In genomic region chr6:116682317-116682716, GRCm38 (mm10) we compare ENCODE assay signal across 10 mouse cellular contexts. TPM values are rescaled to one million over a fixed set of nuclear protein-coding genes. Genes with fewer than 3 reads are reported as not detected.
DNase-seq lines count a peak whose midpoint lies in the region; ATAC-seq and TF ChIP-seq lines count a peak whose summit lies in the region.
"Had no signal": no experiment of that assay in that cellular context is flagged by ENCODE, and none has a peak within 500 bp of the region (broad histone marks: within the 10 kb centered on the region; RNA-seq: fewer than 3 reads in every experiment).

No protein-coding gene starts in this region.

- no peaks in the 10 kb centered on the region for H3K36me3 ChIP-seq in kidney, adult 2 months (ENCODE audit: control insufficient read depth, insufficient read depth, low read length)
- H3K36me3 ChIP-seq in kidney, embryonic 15.5 days = no peaks in the 10 kb centered on the region
- H3K36me3 ChIP-seq: embryonic facial prominence, embryonic 12.5 days; hindbrain, embryonic 15.5 days had no signal

- no peaks in the 10 kb centered on the region for H3K4me1 ChIP-seq in kidney, adult 2 months (ENCODE audit: control insufficient read depth, insufficient read depth, low read length)
- H3K4me1 ChIP-seq in kidney, embryonic 15.5 days = no peaks in the 10 kb centered on the region
- H3K4me1 ChIP-seq: embryonic facial prominence, embryonic 12.5 days; hindbrain, embryonic 15.5 days had no signal

- TF ChIP-seq POLR2A in kidney, adult 2 months (IDR thresholded peaks at IDR 0.05; ENCODE audit: low read depth, low read length) = no peak

- no peak overlapping the region for H3K9ac ChIP-seq in kidney, embryonic 15.5 days
- H3K9ac ChIP-seq: embryonic facial prominence, embryonic 12.5 days; hindbrain, embryonic 15.5 days had no signal

- H3K4me2 ChIP-seq in kidney, embryonic 15.5 days = no peak overlapping the region
- H3K4me2 ChIP-seq: embryonic facial prominence, embryonic 12.5 days; hindbrain, embryonic 15.5 days had no signal

- no peaks in the 10 kb centered on the region for H3K27me3 ChIP-seq in kidney, adult 2 months (replicated peaks; ENCODE audit: control insufficient read depth, insufficient read depth, low read length)
- no peaks in the 10 kb centered on the region for H3K27me3 ChIP-seq in kidney, embryonic 15.5 days
- H3K27me3 ChIP-seq: embryonic facial prominence, embryonic 12.5 days; hindbrain, embryonic 15.5 days had no signal

- H3K27ac ChIP-seq in kidney, adult 2 months (ENCODE audit: insufficient read depth, low read depth, low read length) = no peak overlapping the region
- no peak overlapping the region for H3K27ac ChIP-seq in kidney, embryonic 15.5 days
- H3K27ac ChIP-seq: embryonic facial prominence, embryonic 12.5 days; hindbrain, embryonic 15.5 days had no signal

- no peak for ATAC-seq in kidney, embryonic 15.5 days (replicated peaks; ENCODE audit: low FRiP score)
- ATAC-seq in granulocyte monocyte progenitor cell, adult 5-6 weeks (replicated peaks; ENCODE audit: poor library complexity, severe bottlenecking) = peak; percentile 80

- WGBS in kidney, adult 2 months = 43% methylated on average over 6 of the region's 6 CpGs
- 44% methylated on average over 6 of the region's 6 CpGs for WGBS in kidney, embryonic 15.5 days

- peak; percentile 51 for DNase-seq in kidney, adult 2 months
- DNase-seq in CD4-positive, CD25-positive, alpha-beta regulatory T cell, adult 2 months (ENCODE audit: low read depth, low spot score) = peak; percentile 17
- peak; percentile 88 for DNase-seq in lung, postnatal 36 days
- DNase-seq in cerebellum, adult 8-10 months = no peak
- no peak for DNase-seq in yolk sac, embryonic 10.5 days (ENCODE audit: low spot score)
- DNase-seq in ovary, postnatal 36 days (ENCODE audit: low spot score) = no peak

- H3K4me3 ChIP-seq in kidney, adult 2 months (ENCODE audit: insufficient read depth, low read depth, low read length) = no peak overlapping the region
- no peak overlapping the region for H3K4me3 ChIP-seq in kidney, embryonic 15.5 days (replicated peaks)
- H3K4me3 ChIP-seq: embryonic facial prominence, embryonic 12.5 days; hindbrain, embryonic 15.5 days had no signal

- no peaks in the 10 kb centered on the region for H3K9me3 ChIP-seq in kidney, embryonic 15.5 days (replicated peaks)
- H3K9me3 ChIP-seq: embryonic facial prominence, embryonic 12.5 days; hindbrain, embryonic 15.5 days had no signal

- TF ChIP-seq CTCF in kidney, adult 2 months (conservative IDR thresholded peaks at IDR 0.05; ENCODE audit: insufficient read depth, insufficient read length, low read depth, low read length) = no peak

RNA-seq across cellular contexts. Expression of gene Rassf4, which starts 8.6 kb away (rescaled TPM):
- polyA plus RNA-seq in kidney, adult 2 months (2012; rRNA removed) = 3.3 and 4.1 TPM in 2 replicates
- polyA plus RNA-seq in kidney, embryonic 15.5 days (2015; fragmentation: Nextera tagmentation; extraction: Ambion mirVana) = 6.0 and 6.1 TPM in 2 replicates
- 78.9 and 79.9 TPM in 2 replicates for total RNA-seq in granulocyte monocyte progenitor cell, adult 5-6 weeks (2014; fragmentation: Nextera tagmentation)
- 41.0 and 46.8 TPM in 2 replicates for total RNA-seq in granulocyte monocyte progenitor cell, adult 5-6 weeks (2017)

RNA-seq across cellular contexts. Expression of gene Depp1, which starts 31.9 kb away (rescaled TPM):
- 14.3 and 17.8 TPM in 2 replicates for polyA plus RNA-seq in kidney, adult 2 months (2012; rRNA removed)
- polyA plus RNA-seq in kidney, embryonic 15.5 days (2015; fragmentation: Nextera tagmentation; extraction: Ambion mirVana) = 29.3 and 30.6 TPM in 2 replicates
- not detected in 2 replicates for total RNA-seq in granulocyte monocyte progenitor cell, adult 5-6 weeks (2014; fragmentation: Nextera tagmentation)
- total RNA-seq in granulocyte monocyte progenitor cell, adult 5-6 weeks (2017) = not detected in 2 replicates

RNA-seq across cellular contexts. Expression of gene Tmem72, which starts 34.4 kb away (rescaled TPM):
- 13.4 and 19.2 TPM in 2 replicates for polyA plus RNA-seq in kidney, adult 2 months (2012; rRNA removed)
- polyA plus RNA-seq in kidney, embryonic 15.5 days (2015; fragmentation: Nextera tagmentation; extraction: Ambion mirVana) = 5.6 and 6.1 TPM in 2 replicates
- 0.11 and 0.24 TPM in 2 replicates for total RNA-seq in granulocyte monocyte progenitor cell, adult 5-6 weeks (2014; fragmentation: Nextera tagmentation)
- total RNA-seq in granulocyte monocyte progenitor cell, adult 5-6 weeks (2017) = under 0.01 and 0.04 TPM in 2 replicates

RNA-seq across cellular contexts. Expression of gene Zfp422, which starts 53.5 kb away (rescaled TPM):
- polyA plus RNA-seq in kidney, adult 2 months (2012; rRNA removed) = 15.8 and 22.0 TPM in 2 replicates
- polyA plus RNA-seq in kidney, embryonic 15.5 days (2015; fragmentation: Nextera tagmentation; extraction: Ambion mirVana) = 184 and 199 TPM in 2 replicates
- total RNA-seq in granulocyte monocyte progenitor cell, adult 5-6 weeks (2014; fragmentation: Nextera tagmentation) = 110 and 113 TPM in 2 replicates
- total RNA-seq in granulocyte monocyte progenitor cell, adult 5-6 weeks (2017) = 68.6 and 72.0 TPM in 2 replicates

Comparison
In these comparisons a context has a peak if more than half of its experiments do, and no peak if none do; other contexts are left out.
1. DNase-seq: peak in kidney, adult 2 months (single experiment), CD4-positive, CD25-positive, alpha-beta regulatory T cell, adult 2 months (single experiment) and lung, postnatal 36 days (single experiment); none in cerebellum, adult 8-10 months (single experiment), yolk sac, embryonic 10.5 days (single experiment) and ovary, postnatal 36 days (single experiment).